Mouse (Mus musculus) c-Kit-negative CD71-positive TER-119-positive erythroid progenitor cells, embryonic 14.5 days (primary cell): Measurements from ENCODE around the gene Man2a2.
"Not testable (repeated sequence)": the region's sequence is repeated elsewhere in the genome, so short reads cannot be mapped to it uniquely, and the experiment has no call there.

Experiments used
- DNase-seq: peaks from one replicate; pipeline ENCODE4 v3.0.0-alpha.2; 2013; ENCODE audit warnings: low read depth, low spot score

Gene Man2a2

DNA sequence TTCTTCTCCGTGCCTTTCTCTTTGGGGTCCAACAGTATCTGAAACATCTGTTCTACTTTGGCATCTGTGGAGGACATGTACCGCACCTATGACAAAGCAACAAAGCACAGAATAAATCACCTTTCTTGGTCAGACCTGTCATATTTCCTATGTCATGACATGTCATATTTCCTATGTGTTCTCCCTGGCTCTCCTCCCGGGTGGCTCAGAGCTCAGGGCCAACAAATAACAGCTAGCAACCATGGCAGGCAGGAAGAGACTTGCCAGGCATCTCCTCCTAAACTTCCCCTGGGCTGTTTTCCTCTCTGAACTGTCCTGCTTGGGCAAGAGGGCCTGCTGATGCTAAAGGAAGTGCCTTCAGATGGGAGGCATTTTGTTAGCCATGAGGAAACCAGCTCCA is 34.2 kb downstream of the Man2a2 start:
- no peak for DNase-seq

DNA sequence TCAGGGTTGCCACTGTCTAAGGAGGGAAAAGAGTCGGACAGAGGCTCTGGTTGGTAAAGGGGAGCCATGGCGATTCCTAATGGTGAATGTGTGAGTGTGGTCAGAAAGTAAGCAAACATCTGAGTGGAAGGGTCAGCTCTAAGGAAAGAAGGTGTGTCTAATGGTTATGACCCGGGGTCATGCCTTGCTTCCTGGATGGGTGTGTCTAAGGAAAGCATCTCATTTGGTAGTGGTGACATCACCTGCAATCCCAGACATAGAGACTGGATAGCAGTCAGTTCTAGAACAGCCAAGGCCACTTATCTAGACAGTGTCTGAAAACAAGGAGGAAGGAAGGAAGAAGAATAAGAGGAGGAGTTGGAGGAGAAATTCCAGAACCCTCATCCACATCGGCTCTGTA is 36.3 kb downstream of the Man2a2 start:
- DNase-seq, result no peak

DNA sequence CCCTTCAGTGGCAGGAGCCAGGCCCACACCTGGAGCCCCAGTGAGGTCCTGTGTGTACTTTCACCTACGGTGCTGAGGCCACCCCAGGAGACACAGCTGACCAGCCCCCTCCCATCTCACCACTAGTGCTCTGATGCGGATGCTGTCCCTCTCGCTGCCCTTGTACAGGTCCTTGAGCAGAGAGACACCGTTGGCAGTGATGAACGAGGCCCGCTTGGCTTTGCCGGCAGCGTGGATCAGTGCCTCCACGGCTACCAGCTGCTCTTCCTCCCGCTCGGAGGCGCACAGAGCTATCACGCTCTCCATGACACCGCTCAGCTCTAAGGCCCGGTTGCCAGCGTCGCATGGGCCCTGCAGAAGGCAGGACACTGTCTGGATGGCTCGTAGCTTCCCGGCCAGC is 39.7 kb downstream of the Man2a2 start:
- no peak for DNase-seq

DNA sequence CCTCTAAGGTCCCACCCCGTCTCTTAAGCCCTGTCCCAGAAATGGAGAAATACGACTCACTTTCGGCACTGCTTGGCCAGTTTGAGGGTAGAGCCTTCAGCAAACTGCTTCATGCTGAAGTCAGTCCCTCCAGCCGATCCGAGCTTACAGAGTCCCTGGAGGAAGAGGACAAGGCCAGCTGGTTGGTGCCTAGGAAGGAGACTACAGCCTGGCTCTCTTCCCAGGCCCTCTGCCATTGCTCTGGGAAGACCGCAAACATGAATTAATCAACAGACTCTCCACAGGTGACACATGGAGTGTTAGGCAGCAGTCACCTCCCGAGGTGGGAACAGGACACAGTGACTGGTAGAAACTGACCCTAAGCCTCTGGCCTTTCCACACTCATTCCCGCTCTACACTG is 40.9 kb downstream of the Man2a2 start:
- DNase-seq, result no peak

DNA sequence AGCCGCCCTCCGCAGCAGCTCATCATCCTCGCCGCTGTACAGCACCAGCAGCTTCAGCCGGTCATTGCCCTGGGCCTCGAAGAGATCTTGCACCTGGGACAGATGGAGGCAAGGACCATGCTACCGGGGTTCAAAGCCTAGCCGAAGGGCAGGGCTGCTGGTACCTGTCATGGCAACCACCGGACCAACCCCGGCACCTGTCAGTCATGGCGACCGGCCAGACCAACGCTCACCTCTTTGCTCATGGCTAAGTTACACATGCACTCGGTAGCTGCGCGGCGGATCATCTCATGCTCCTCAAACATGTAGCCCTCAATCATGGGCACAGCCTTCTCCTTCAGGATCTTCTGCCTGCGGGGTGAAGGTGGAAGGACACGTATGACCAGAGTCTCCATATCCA is 45.1 kb downstream of the Man2a2 start:
- DNase-seq, result no peak

DNA sequence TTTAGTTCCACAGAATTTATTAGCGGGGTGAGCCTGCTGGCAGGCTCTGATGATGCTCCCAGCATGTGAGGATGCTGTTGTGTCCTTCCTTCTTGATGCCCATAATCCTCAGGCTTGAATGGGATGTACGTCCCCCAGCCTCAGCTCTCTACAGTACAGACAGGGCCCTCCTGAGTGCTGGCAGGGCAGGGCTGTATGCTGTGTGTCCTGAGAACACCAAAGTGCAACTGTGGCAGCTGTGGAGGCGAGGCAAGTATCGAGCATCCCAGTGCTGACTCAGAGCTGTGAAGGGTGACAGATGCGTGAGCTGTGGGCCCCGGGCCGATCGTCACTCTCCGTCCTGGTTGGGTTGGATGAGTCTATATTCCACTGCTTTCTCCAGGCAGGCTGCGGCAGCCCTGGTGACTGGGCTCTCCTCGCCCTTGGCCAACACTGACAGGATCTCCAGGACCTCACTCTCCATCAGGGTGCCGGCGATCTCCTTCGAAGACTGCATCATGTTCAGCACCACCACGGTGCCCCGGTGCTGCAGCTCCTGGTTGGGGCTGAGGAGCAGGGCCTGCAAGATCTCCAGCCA is 45.8 kb downstream of the Man2a2 start:
- DNase-seq, result no peak

DNA sequence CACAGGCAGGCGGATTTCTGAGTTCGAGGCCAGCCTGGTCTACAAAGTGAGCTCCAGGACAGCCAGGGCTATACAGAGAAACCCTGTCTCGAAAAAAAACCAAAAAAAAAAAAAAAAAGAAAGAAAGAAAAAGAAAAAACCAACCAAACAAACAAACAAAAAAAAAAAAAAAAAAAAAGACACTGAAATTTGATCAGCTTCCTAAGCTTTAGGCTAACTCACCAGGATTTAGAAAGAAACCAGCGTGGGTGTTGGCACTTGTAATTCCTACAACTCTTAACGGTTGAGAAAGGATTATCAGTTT is 46.4 kb downstream of the Man2a2 start:
- not testable (repeated sequence) for DNase-seq

DNA sequence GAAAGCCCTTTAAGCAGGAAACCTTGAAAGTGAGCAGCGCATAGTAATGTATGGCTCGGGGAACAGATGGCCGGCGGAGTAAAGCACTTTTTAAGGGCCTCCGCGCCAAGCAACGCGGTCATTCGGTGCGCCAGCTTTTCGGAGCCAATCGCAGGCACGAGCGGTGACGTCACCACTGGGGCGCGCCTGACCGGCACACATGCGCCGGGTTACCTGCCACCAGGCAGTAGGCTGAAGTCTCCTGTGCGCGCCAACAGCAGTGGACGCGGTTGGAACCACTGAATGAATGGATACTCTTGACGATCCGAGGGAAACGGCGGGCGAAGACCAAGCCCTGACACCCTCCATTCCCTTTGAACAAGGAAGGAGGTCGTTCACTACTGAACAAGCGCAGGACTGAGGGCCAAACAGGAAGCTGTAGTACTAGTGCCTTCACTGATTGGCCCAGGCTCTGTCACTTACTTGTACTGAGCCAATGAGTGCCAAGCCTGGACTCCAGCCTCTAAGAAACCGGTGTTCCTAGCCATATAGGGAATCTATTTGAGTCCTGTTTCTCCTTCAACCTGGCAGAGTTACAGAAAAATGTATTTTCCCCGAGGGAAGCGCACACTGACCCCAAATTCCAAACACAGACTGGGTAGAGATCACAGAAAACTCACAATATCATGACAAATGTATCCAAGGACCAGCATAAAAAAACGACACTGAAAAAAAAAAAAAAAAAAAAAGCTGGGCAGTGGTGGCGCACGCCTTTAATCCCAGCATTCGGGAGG is 46.9 kb downstream of the Man2a2 start, which contains the start of gene Rccd1:
Gene Rccd1, minus strand, starts transcription at position 412 of the 773 bp plus-strand sequence.
- DNase-seq, result peak; percentile 90

DNA sequence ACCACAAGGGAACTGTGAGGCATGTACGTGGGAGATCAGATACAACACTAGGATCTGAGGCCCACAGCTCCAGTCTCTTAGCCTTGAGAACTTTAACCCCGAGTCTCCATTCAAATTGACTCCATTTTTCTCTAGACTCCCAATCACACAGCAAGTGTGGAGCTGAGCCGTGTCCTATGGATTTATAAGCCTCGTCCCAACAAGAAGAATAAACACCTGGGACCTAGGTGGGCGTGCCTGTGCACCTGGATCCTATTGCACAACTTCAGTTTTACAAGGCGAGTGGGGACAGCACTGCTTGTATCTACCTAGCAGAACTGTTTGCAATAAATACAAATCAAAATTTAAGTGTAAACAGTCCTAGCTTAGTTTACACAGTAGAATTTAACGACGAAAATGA is 47.8 kb downstream of the Man2a2 start:
- no peak for DNase-seq

DNA sequence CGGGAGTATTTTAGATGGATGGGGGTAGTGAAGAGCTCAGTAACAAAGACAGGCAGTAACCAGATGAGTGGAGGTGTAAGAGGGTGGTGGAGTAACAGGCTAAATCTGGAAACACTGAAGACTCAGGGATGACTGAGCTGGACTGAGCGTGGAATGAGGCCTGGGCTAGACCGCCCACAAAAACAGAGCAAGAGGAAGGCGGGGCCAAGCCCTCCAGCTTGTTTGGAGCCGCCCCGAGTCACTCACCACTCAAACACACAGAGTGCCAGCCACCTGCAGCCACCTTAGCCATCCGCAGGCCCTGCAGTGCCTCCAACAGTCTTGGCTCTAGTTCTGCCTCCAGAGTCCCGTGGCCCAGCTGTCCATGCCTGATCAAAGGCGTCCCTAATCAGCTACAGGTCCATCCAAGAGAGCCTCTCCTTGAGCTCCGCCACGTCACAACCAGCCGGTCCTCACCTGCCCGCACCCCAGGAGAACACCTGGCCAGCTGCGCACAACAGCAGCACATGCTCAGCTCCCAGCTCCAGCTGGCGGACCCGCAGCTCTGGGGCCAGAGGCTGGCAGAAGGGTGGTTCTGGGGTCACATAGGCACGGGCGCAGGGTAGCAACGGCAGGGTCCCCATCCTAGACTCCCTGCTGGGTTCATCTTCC is 51.2 kb downstream of the Man2a2 start:
- no peak for DNase-seq

DNA sequence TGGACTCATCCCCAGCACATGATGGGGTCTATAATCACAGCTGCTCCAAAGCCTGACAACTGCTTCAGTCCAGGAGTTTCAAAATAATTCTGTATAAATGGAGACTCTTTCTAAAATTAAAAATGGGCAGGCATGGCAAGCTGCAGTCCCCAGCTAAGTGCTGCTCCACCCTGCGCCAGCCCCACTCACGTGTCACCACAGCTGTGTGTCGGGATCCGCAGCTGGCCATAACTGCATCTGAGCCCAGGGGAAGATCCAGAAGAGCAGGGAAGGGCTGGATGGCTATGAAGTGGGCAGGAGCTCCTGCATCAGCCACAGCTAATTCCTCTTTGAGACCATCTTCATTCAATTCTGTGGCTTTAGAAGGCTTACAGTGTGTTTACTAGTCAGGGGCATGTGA is 52.5 kb downstream of the Man2a2 start:
- no peak for DNase-seq

DNA sequence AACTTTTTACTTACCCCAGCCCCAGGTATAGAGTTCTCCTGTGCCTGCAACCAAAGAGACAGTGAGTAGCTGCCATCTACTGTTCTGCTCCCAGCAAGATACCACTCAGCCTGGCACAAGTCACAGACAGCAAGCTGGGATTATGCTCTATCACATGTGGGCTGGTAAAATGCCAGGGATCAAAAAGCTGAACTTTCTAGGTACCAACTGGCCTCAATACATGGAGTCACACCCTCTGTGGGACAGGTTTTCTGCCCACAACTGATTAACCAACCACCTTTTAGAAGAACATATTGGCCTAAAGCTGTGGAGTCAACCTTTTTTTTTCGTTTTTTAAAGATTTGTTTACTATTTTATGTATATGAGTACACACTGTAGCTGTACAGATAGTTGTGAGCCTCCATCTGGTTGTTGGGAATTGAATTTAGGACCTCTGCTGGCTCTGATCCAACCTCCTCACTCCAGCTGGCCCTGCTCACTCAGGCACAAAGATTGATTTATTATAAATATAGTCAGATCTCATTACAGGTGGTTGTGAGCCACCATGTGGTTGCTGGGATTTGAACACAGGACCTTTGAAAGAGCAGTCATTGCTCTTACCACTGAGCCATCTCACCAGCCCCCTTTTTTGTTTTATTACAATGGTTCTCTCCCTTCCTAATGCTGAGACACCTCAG is 53.6 kb downstream of the Man2a2 start:
- no peak for DNase-seq

DNA sequence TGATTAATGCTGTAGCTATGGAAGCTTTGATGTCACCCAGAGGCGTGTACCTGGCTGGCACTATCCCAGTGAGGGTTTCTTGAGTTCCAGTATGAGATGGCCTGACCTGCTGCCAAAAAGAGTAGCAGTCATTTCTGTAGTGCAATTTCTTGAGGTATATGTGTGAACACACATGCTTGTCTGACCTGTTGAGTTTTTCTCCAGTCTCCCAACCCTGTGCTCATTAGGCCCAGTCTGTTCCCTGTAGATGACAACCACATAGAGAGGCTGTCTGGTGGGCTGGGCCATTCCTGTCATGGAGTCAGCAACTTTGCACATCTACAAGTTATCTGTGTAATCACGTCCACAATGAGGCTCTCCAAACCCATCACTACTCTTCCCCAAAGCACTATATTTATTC is 55.4 kb downstream of the Man2a2 start:
- DNase-seq, result no peak

DNA sequence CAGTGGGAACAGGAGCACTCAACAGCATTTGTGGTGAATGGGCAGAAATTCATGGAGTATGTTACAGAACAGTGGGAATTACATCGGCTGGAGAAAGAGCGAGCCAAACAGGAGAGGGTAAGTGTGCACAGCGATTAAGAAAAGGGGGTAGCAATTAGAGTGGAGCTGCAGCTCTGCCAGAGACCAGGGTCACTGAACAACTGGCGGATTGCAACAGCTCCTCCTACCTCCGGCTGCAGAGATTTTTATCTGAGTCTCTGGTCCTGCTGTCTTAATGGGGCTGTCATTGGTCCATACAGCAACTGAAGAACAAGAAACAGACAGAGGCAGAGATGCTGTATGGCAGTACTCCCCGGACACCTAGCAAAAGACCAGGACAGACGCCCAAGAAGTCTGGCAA is 60.4 kb downstream of the Man2a2 start:
- DNase-seq, result no peak

DNA sequence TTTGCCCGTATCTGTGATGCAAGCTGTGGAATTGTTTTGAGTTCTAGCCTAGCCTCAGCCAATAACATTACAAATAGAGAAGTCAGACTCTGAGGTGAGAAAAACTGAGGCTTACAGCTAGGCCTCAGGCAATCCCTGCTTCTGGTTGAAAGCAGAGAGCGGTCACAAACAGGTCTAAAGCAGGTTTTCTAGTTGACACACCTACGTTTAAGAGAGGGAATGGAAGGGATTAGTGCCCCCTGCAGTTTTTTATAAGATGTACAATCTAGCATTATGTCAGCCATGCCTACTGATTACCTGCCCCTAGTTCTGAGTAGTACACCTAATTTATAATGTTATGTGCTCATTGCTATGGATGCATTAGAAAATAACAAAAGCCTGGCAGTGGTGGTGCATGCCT is 63.4 kb downstream of the Man2a2 start:
- DNase-seq, result no peak

DNA sequence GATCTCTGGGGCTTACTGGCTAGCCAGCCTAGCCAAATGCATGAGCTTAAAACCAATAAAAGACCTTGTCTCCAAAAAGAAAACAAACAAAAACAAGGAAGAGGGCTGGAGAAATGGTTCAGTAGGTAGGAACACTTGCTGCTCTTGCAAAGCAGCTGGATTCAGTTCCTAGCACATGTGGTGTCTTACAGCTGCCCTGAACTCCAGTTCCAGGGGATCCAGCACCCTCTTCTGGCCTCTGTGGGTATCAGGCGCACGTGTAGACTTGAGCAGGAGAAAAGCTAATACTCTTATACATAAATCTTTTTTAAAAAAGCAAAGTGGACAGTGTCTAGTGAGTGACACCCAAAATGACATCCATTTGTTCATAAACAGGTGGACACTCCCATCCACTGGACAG is 69.7 kb downstream of the Man2a2 start:
- no peak for DNase-seq

DNA sequence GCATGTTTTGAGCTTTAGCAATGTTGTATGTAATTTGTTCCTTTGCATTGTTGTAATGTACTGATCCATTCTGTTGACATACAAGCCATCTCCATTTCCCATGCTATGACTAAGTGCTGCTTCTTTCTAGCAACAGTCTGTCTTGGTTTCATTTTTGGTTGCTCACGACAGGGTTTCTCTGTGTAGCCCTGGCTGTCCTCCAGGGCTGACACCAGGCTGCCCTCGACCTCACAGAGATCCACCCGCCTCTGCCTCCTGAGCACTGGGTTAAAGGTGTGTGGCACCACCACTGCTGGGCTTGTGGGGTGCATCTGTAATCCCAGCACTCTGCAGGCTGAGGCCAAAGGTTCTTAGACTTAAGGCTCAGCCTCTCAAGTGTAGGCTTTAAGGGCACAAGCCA is 71.6 kb downstream of the Man2a2 start:
- DNase-seq, result no peak
